Mouse (Mus musculus) left cerebral cortex, postnatal 36 days (tissue): ENCODE measurements at regions not wholly inside any gene's neighbourhood (a gene's known extent, or its start where the extent isn't known, plus 50 kb on each side); places are given as distances from the start of the nearest gene placed in this dataset.
"Not testable (repeated sequence)": the region's sequence is repeated elsewhere in the genome, so short reads cannot be mapped to it uniquely, and the experiment has no call there.

Experiments used
- DNase-seq, 2 experiments: peaks; one replicate each; pipeline ENCODE4 v3.0.0; 2021 to 2022; ENCODE audit warnings: low spot score in 2 of 2, mixed read lengths in 1 of 2
- intact Hi-C: fragments of 180-260 bp; cut with DNase I; formaldehyde crosslinking; loops from one replicate; pipeline ENCODE4 v1.15.1; 2025

- DNase-seq = no peak
- intact Hi-C loops = no loop called here
These were observed 146.1 kb downstream of the Rbm43 start for GRCm38 (mm10) chr2:51788896-51789295.

DNA sequence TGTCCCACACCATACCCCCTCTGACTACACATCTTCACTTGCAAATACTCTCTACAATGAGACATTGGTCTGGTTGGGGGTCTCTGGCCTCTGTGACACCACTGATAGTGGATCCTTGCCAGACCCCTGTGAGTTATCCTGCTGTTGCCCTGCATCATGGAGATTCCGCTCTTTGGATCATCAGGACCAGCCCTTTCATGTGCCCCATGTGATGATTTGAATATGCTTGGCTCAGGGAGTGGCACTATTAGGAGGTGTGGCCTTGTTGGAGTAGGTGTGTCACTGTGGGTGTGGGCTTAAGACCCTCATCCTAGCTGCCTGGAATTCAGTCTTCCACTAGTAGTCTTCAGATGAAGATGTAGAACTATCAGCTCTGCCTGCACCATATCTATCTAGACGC, 141.7 kb downstream of the Rbm43 start:
- intact Hi-C loops, DNase-seq: not testable (repeated sequence)

- no peak for DNase-seq
- intact Hi-C loops = no loop called here
These were observed 135.1 kb downstream of the Rbm43 start for GRCm38 (mm10) chr2:51799856-51800255.

DNA sequence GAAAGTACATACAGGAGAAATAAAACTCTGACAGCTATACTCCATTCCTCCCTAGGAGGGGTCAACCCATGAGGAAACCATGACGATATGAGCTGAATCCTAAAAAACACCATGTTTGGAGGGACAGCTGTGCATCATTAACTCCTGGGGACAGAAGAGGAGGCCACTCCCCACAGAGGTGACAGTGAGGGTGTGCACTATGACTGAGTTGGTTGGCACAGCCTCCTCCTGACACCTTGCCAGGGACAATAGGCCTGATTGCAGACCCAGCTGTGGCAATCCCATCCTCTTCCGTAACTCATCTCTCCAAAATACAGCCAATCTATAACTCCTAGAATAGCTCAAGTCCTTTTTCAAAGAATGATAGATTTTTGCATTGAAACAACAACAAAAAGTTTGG, 112.0 kb downstream of the Rbm43 start:
- intact Hi-C loops = no loop called here
- DNase-seq = no peak

GRCm38 (mm10) chr2:51830286-51830944, 104.5 kb downstream of the Rbm43 start:
- peak in 1 of 2 experiments; percentile 32 for DNase-seq
- intact Hi-C loops = loop anchor here (2.0 kb wide), 1 partner anchor 1524 kb away; no protein-coding TSS in a partner anchor

DNA sequence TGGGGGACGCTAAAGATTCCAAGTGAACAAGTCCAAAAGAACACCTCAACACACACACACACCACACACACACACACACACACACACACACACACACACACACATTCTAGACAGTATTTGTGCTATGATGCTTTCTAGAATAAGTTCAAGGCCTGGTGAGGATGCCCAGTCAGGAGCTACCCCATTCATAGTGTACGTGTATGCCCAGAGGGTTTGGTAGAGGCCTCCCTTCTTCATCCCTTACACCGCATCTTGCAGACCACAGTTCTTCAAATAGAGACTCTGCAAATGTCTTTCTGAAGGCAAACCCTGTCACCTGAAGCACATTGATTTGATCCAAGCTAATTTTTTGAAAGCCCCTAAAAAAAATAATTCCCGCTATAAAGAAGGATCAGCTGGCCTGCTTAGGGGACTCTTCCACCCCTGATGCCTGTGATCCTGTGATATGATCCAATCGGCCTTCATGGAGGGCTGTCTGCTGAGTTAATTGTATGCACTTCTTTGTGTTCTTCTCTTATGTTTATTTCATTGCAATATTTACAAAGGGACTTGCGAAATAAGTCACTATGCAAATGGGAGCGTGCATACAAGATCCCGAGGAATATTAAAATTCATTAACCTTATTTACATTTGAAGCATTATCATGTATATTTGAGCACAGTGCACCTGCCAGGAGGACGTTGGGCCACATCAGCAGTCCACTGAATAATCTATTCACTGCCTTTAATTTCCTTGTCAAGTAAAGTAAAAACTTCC, 103.8 kb downstream of the Rbm43 start:
- no peak for DNase-seq
- intact Hi-C loops = loop anchor here (2.0 kb wide), 1 partner anchor 1524 kb away; no protein-coding TSS in a partner anchor

GRCm38 (mm10) chr2:51837864-51838263, 97.1 kb downstream of the Rbm43 start:
- intact Hi-C loops = no loop called here
- no peak for DNase-seq

GRCm38 (mm10) chr2:51840808-51841207, 94.2 kb downstream of the Rbm43 start:
- DNase-seq = no peak
- intact Hi-C loops = no loop called here

DNA sequence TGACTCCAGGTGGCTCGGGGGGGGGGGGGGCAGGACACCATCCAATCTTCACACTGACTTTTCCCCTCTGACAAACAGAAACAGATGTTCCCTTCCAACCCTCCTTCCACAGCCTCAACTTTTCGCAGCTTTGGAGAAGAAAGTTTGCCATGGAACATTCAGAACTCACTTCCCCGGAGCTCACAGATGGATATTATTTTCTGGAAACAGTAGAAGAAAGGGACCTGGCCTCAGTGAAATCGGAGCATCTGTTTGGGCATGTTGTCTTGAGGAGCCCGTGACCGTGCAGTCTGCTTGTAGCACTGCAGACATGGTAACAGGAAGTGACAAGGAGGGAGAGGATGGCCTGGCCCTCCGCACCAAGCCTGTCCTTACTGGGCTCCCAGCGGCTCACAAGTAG, 90.1 kb downstream of the Rbm43 start:
- DNase-seq = no peak
- intact Hi-C loops = no loop called here

GRCm38 (mm10) chr2:51847556-51847955, 87.4 kb downstream of the Rbm43 start:
- intact Hi-C loops = no loop called here
- no peak for DNase-seq

GRCm38 (mm10) chr2:51847964-51848363, 87.0 kb downstream of the Rbm43 start:
- no peak for DNase-seq
- intact Hi-C loops = no loop called here

- intact Hi-C loops = no loop called here
- DNase-seq = no peak
These were observed 86.5 kb downstream of the Rbm43 start for GRCm38 (mm10) chr2:51848491-51848890.

- no peak for DNase-seq
- intact Hi-C loops = no loop called here
These were observed 84.4 kb downstream of the Rbm43 start for GRCm38 (mm10) chr2:51850581-51850980.

DNA sequence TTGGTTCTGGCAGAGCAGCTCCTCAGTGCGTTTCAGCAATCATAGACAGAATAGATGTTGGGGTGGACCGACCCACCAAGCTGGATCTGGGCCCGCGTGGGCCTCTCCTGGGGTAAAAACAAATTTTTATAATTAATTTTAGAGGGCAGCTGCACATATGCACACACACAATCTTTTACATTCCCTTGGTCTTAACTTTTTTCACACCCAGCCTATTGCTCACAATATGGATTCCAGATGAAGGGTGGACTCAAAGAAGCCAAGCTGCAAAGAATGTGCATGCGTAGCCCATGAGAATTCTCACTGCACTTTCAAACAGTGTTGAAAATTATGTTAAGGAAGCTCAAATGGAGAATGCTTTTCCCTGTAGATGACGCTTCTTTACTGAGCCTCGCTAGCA, 83.3 kb downstream of the Rbm43 start:
- DNase-seq = no peak
- intact Hi-C loops = no loop called here

GRCm38 (mm10) chr2:51857226-51857625, 77.7 kb downstream of the Rbm43 start:
- no peak for DNase-seq
- intact Hi-C loops = no loop called here

GRCm38 (mm10) chr2:51866045-51866444, 68.9 kb downstream of the Rbm43 start:
- DNase-seq = no peak
- intact Hi-C loops = no loop called here

DNA sequence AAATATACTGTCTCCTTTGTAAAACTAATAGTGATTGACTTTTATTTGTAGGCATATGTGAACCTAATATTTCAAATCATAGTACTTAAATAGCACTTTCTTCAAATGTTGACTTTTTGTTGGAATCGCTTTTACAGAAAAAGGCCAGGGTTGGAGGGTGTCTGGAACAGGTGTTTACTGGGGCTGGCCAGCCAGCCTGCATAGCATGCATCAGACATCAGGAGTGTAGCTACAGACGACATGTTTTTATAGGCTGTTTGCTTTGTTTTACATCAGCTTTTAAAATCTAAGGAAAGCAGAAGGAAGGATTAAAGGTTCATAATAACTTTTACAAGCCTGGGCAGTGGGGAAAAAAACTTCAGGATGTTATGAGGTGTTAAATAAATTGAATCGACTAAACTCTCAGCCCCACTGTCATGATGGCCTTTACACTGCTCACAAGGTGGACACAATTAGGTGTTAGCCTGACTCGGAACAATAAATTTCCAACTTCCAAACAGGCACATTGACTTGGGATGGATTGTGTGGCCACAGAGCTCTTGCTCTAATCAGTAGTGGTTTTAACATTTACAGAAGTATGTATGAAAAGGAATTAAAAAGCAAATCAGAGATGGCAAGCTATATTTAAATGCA, 66.0 kb downstream of the Rbm43 start:
- DNase-seq = no peak
- intact Hi-C loops = no loop called here

DNA sequence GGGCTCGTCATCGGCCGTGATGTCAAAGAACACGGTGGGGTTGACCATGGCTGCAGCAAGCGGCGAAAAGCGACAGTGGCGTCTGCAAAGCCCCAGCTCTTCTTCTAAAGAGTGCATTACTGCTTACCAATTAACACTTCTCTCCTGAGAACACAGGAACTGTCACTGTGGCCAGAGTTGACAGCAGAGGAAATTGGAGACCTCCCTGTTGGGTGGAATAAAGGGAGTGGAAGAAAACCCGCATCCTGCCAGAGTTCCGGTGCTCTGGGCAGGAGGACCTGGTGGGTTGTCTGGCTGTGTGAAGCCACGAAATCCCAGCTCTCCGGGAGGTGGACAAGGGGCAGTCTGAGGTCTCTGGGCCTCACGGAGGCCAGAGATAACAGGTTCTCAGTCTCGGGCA, 63.4 kb downstream of the Rbm43 start:
- intact Hi-C loops = no loop called here
- DNase-seq = no peak
